Mouse (Mus musculus) CH12.LX (cell line): ENCODE data around the gene Wnt7a.

ENCODE experiments used
- CTCF ChIP-seq, 2 experiments: IDR thresholded peaks in 1 of 2; conservative IDR thresholded peaks in 1 of 2; 2 replicates each; pipeline ENCODE4 v1.5.1; 2011 to 2012; ENCODE audit warnings: low read depth in 2 of 2, low read length in 2 of 2, improper control_type of control experiment in 1 of 2, inconsistent platforms in 1 of 2, mild to moderate bottlenecking in 1 of 2, moderate library complexity in 1 of 2
- ELF1 ChIP-seq: IDR thresholded peaks from 2 replicates; pipeline ENCODE4 v1.6.1; 2014; ENCODE audit warnings: low read depth, mild to moderate bottlenecking, inconsistent platforms, low read length, improper control_type of control experiment
- MAX ChIP-seq: IDR thresholded peaks from 2 replicates; pipeline ENCODE4 v1.6.1; 2011; ENCODE audit warnings: low read length, improper control_type of control experiment
- NELFE ChIP-seq: IDR thresholded peaks from 2 replicates; pipeline ENCODE4 v1.6.1; 2011; ENCODE audit warnings: low read depth, low read length, improper control_type of control experiment
- POLR2A ChIP-seq: IDR thresholded peaks from 2 replicates; pipeline ENCODE4 v1.6.1; 2011; ENCODE audit warnings: low read depth, mild to moderate bottlenecking, improper control_type of control experiment, low read length
- ZMIZ1 ChIP-seq: IDR thresholded peaks from 2 replicates; pipeline ENCODE4 v1.6.1; 2012; ENCODE audit warnings: low read depth, mild to moderate bottlenecking, inconsistent platforms, low read length, improper control_type of control experiment

DNA sequence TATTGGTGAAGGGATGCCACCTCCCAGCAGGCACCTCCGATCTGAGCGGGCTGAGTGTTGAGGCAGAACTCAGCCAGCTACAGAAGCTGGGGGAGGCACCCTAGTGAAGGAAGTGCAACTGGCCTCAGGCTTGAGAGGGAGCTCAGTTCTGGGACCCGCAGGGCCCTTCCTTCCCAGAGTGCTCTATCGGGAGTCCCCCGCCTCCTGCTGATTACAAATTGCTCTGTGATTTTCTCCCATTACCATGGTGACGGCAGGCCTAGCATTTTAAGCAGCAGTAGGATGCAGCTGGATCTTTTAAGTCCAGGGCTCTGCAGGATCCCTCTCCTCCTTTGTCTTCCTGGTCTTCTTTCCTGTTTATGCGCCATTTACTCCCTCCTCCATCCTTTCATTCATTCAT lies 63.4 kb downstream of the Wnt7a start:
- TF ChIP-seq NELFE (no peak), CTCF (conservative IDR thresholded peaks at IDR 0.05 in 1 of 2, IDR thresholded peaks at IDR 0.05 in 1 of 2; ENCODE audit: low read depth in 2 of 2, low read length in 2 of 2) (no peak), POLR2A (no peak), MAX (no peak), ELF1 (no peak), ZMIZ1 (no peak)
